Mouse (Mus musculus) frontal cortex, postnatal 25 days (tissue): ENCODE measurements around the gene Cfap54.

ENCODE experiments used
- DNase-seq, 2 experiments: peaks; one replicate each; pipeline ENCODE4 v3.0.0; 2022; ENCODE audit warnings: low spot score in 2 of 2

Cfap54 gene

GRCm38 (mm10) chr10:92941616-92942015 lies 139.8 kb downstream of the Cfap54 start:
- no peak for DNase-seq

GRCm38 (mm10) chr10:92937741-92938285 lies 143.6 kb downstream of the Cfap54 start:
- no peak for DNase-seq

DNA sequence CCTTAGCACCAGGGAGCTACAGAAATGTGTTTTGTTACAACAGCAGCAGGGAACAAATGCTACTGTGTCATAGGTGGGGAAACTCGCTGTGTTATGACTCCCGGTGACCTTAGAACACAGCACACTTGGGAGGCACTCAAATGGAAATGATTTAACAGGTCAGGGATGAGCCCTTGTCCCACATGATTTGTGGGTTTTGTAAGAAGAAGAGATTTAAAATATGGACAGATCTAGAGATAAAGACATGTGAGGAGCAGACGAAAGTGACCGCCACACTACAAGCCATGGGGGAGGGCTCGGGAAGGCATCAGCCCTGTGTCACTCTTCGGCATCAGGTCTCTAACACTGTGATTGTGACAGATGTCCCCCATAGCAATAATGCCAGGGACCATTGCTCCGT lies 144.3 kb downstream of the Cfap54 start:
- DNase-seq = no peak

GRCm38 (mm10) chr10:92934506-92934905 lies 146.9 kb downstream of the Cfap54 start:
- DNase-seq = no peak

DNA sequence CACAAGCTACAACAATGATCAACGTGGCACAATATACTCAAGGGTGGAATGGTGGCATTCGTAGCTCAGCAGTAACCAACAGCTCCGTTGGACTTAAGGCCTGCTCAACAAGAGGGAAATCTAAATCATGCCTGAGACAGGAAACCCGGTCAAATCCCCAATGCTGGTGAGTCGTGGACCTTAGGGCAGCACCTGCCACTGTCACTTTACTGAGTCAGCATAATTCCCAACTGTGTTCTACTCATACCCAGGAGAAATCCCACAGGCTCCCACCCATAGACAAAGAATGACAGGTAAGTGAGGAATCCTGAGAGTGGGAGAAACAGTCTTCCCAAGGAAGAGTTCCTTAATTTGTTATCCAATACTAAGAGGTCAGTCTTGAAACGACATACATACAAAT lies 147.8 kb downstream of the Cfap54 start:
- no peak for DNase-seq

DNA sequence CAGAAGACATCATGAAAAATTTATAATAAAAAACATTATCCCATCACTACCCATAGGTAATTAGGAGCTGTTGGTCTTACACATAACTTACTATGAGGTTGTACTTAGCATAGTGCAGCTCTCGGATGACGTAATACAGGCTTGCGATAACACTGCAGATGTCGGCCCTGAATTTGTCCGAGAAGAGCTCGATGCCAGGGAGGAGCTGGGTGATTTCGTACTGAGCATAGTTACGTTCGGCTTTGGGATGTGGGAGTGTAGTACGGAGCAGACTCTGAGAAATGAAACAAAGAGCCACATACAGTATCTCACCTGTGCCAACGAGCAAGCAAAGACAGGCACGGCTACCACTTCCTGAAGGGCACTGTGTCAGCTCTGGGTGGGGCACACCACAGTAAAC lies 149.0 kb downstream of the Cfap54 start:
- DNase-seq = no peak

- DNase-seq = no peak
Observed at GRCm38 (mm10) chr10:92930036-92930435, 151.4 kb downstream of the Cfap54 start.

- no peak for DNase-seq
Observed at GRCm38 (mm10) chr10:92928256-92928655, 153.2 kb downstream of the Cfap54 start.

GRCm38 (mm10) chr10:92918551-92918950 lies 162.9 kb downstream of the Cfap54 start:
- DNase-seq = no peak

DNA sequence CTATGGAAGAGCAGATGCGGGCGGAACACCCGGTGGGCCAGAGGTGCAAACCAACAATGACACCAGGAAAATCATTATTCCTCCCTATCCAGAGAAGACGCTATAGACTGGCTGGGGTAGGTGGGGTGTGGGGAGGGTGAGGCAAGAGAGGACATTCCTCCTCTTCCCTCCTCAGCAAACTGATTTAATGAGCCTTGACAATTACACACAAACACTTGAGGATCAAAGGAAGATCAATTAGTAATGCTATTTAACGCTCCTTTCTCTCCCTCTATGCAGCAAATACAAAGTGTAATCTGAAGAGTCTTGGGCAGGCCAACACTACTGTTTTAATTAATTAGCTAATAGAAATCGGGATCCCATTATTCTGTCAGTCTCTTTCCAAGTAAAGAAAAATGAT lies 174.2 kb downstream of the Cfap54 start:
- no peak for DNase-seq

DNA sequence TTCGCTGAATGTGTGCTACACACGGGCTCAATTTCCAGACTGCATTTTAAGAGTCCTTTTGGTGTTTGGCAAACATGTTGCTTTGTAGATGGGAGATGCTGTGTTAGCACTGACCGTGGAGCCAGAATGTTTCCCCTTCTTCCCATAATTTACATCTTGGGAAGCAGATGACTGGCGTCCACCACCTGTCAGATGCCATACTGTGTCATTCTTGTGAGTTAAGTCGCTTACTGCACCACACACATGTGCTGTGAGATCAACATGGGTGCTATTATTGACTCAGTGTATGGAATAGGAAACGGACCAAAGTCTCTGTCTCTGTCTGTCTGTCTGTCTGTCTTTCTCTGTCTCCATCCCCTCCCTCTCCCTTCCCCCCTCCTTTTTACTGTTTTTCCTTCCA lies 193.0 kb downstream of the Cfap54 start:
- DNase-seq = no peak

- no peak for DNase-seq
Observed at GRCm38 (mm10) chr10:92878000-92878399, 203.4 kb downstream of the Cfap54 start.

- DNase-seq = no peak
Observed at GRCm38 (mm10) chr10:92840980-92841379, 240.4 kb downstream of the Cfap54 start.

DNA sequence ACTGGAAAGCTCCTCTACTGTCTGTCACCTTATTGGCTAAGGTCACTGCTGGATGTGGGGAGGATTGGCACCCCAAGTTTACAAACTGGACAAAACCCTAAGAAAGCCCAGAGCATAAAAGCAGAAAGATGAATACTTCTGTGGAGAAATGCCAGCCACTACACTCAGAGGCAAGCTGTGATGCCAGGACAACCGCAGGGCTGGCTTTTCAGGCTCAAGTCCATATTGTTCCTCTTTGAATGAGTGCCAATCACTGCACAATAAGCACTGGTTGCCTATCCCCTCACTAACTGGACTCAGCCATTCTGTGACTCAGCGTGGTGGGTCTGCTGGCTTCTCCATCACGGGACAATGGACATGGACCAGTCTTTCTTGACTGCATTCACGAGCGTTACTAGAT lies 243.8 kb downstream of the Cfap54 start:
- no peak for DNase-seq

GRCm38 (mm10) chr10:92837045-92837444 lies 244.4 kb downstream of the Cfap54 start:
- no peak for DNase-seq

DNA sequence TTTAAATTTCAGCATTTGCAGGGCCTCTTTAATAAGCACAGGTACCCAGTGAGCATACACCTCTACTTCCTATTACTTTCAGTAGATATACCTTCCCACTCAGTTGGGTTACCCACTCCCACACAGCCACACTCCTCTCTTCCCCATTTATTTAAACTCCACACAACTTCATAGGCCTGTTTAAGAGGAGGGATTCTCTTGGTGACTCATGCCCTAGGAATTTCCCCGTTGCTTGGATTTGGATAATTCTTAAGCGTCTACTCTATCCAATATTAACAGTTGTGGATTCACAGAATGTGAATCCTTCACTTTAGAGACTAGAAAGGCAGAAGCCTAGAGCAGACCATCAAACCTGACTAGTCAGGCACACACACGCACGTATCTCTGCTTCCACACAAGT lies 259.9 kb downstream of the Cfap54 start:
- DNase-seq = no peak

DNA sequence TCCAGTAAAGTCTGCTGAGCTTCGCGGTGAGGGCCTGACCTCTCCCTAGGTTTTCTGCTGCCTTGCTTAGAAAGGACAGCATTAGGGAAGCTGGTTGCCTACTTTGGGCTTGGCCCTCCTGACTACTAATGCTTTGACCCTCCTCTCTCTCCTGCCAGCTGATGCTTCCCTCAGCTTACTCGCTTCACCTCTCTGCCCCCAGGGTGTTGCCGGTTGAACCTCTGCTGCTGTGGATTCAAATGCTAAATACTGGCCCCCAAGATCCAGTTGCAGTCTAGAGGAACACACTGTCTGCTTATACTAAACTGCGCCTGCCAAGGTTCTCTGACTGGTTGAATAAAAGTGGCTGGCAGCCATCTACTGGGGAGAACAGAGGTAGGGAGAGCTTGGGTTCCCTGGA lies 263.2 kb downstream of the Cfap54 start:
- no peak for DNase-seq

DNA sequence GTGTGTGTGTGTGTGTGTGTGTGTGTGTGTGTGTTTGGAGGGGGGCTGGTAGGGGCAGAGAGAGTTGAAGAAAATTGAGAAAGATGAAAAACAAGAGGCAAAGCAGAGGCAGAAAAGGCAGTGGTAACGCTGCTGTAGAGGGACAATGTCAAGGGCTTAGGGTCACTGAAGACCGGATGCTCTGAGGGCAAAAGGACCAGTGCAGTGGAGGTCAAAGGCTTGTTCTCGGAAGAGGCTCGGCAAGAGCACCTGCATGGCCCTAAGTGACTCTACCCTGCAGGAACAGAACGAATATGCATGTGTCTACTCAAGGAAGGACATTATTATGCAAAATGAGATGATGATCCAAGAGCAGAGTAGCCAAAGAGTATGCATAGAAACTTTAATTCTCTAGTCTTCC lies 264.5 kb downstream of the Cfap54 start:
- no peak for DNase-seq

DNA sequence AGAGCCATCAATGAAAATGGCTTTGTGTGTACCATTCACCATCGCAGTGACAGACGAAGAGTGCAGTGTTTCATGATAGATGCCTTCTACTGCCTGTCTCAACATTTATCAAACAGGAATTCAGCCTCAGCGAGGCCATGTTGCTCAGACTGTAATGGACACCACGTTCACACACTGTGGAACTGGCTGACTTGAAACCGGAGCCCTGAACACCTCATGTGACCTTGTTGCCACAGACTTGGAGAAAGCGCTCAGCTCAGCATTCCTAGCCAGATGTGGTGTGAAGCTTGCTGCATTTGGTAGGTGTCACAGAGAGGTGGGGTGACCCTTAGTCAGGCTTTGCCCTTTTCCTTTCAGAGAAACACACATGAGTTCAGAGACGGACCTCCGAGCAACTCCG lies 270.5 kb downstream of the Cfap54 start:
- DNase-seq = no peak

DNA sequence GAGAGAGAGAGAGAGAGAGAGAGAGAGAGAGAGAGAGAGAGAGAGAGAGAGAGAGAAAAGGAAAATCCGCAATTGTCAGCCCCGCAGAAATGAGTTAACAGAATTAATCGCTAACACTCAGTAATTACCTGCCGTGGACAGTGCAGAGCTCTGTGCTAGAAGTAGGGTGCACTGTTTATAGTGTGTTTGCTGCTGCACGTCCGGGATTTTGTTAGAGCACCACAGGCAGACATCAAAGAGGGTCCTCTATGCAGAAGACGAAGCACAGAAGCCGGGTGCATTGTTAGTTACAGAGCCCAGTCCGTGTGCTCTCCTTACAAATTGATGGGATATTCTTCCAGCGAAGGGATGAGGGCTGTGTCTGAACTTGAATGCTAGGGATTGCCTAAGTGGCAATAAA lies 289.5 kb downstream of the Cfap54 start:
- no peak for DNase-seq

DNA sequence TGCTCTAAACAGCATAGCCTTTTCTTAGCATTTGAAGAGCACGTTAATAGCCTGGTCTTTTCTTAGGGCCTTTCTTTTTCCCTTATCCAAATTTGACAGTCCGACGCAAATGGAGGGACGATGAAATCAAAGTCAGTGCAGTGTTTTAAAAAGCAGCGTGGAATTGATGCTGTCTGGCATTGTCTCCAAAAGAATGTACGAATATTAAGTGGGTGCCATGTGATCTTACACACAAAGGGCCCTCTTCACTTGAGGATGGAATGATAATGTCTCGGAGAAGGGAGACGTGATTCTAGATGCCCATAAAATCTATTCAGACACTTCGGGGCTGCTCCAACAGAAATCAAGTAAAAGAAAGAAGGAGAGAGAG lies 289.9 kb downstream of the Cfap54 start:
- DNase-seq = no peak

- no peak for DNase-seq
Observed at GRCm38 (mm10) chr10:92790893-92791530, 290.4 kb downstream of the Cfap54 start.

- DNase-seq = no peak
Observed at GRCm38 (mm10) chr10:92790247-92790646, 291.2 kb downstream of the Cfap54 start.

DNA sequence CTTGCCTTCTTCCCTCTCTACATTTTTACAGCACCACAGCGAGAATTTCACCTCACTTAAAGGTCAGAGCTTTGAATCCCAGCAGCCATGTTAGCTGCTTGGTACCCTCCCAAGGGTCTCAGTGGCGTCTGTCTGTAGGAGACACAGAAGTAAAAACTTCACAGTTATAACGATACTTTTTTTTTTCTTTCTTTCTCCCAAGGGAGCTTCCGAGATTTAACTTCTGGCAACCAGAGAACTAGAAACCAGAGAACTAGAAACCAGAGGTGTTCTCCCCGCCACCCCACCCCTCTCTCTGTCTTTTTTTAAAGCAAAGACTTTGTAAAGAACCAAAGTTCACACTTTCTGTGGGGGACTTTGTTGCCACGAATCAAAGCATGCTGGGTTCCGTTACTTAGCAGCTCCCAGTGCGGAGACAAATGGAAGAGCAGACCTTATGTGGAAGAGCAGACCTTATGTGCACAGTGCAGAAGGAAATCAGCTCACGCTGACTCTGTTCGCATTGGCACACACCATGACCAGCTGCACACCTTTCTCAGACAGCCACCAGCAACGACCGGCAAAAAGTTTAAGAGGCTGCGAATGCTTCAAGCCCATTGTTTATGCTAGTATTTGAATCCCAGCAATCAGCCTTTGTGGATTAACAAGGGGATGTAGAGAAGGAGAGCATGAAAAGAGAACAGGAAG lies 292.9 kb downstream of the Cfap54 start:
- DNase-seq = no peak
